Mouse (Mus musculus) left cerebral cortex, adult 9 months (tissue): ENCODE data around the gene Mpig6b.
A peak's percentile ranks its signal among the peaks of the same experiment; 100 is the strongest.
"Not testable (repeated sequence)": the region's sequence is repeated elsewhere in the genome, so short reads cannot be mapped to it uniquely, and the experiment has no call there.

Source experiments
- DNase-seq, 2 experiments: peaks; one replicate each; pipeline ENCODE4 v3.0.0; 2022; ENCODE audit warnings: low spot score in 2 of 2

Gene Mpig6b

DNA sequence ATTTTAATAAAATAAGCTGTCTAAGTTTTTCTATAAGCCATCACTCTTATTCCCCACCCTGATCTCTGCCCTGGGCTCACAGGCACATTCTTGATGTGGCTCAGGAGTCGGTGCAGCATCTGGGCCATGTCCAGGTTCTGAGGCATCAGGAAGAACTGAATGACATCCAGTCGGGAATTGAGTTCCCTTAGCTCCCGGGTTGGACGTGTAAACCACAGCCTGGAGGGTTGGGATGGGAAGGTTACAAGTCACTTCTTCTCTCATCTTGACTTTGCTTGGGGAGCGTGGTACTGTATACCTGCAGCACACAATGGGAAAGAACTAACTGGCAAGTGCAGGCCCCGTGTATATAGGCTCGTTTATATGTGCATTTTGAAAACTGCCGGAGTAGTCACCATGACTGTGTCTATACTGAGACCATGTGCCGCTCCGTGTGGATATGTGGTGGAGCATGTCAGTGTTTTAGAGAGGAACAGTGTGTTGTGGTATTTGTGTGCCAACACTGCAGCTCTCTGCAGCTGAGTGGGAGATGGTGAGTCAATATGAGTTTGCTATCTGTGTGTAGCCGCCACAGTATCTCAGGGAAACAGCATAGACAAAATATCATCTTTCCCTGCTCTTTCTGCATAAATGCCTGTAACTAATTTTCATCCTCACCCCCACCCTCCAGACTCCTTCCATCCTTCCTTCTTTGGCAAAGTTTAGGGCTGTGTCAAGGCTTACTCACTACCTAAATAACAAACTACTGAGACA lies 26.7 kb downstream of the Mpig6b start:
- DNase-seq, result peak in 1 of 2 experiments; percentile 46

DNA sequence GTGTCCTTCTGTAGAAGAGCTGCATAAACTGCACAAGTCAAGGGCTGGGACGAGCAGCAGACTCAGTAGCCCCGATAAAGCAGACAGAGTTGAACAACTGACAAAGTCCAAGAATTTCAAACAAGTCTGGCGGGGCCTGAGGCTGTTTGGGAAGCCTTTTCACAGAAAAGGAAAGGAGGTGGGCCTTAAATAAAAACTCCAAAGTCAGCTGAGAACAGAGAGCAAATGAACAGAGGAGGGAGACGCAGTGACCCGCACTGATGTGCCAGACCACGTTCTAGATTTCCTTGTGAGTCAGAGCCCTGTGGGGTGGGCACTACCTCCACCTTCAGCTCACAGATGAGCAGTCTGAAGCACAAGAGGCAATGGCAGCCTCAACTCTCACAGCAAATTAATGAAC lies 31.1 kb downstream of the Mpig6b start:
- DNase-seq, result no peak

DNA sequence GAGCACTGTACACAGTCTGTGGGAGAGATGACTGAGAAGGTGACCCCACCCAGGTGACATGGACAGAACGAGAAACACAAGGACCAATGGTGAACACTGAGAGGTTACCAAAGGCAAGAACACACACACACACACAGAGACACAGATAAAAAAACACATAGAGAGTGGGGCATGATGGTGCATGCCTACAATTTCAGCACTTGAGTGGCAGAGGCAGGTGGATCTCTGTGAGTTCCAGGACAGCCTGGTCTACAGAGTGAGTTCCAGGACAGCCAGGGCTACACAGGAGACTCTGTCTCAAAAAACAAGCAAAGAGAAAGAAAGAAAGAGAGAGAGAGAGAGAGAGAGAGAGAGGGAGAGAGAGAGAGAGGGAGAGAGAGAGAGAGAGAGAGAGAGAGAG lies 32.3 kb downstream of the Mpig6b start:
- DNase-seq, result not testable (repeated sequence)

DNA sequence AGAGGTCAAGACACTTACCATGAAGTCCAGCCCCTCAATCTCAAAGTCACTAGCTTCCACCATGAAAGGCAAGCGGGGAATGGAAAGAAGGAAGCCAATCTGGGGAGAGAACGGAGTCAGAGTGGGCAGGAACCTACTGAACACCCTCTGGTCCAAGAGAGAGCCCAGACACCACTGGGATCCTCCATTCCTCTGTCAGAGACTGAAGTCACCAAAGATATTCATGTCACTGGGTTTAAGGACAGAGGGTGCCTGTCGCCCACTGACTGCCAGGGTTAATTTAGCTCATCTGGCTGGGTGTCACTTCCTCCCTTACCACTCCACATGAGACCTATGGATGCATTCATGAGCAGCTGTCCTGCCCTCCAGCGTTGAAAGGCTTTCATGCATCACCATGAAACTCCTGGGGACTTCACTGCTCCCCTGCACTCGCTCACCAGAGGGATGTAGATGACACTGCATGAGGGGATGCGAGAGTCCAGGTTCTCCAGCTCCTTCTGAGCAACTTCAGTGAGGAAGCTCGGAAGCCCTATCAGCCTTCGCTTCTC lies 33.6 kb downstream of the Mpig6b start:
- no peak for DNase-seq

DNA sequence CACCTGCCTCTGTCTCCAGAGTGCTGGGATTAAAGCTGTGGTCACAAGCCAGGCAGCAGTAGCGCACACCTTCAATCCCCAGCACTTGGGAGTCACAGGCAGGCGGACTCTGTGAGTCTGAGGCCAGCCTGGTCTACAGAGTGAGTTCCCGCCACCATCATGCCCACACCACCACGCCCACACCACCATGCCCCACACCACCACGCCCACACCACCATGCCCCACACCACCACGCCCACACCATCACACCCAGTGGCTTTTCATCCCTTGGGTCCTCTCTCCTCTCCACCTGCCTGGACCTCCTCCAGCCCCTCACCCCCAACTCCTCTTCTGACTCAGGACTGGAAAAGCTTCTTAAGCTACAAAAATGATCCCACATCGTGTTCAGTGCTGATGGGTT lies 34.1 kb downstream of the Mpig6b start:
- DNase-seq, result no peak

DNA sequence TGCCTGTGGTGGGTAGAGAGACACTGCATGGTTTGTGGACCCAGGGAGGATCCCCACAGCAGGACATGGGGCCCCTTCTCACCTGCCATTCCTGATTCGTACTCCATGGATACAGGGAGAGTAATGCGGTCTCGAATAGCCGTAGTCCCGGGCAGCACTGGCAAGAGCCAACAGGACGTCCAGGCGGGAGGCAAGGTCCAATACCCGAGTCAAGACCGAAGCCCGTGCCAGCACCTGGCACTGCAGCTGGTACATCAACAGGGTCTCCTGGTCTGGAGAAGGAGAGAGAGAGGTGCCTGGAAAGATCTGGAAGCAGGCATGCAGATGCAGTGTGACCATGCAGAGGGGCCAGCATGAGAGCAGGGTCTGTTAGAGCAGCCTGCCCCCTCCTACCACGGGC lies 34.7 kb downstream of the Mpig6b start:
- DNase-seq, result no peak

DNA sequence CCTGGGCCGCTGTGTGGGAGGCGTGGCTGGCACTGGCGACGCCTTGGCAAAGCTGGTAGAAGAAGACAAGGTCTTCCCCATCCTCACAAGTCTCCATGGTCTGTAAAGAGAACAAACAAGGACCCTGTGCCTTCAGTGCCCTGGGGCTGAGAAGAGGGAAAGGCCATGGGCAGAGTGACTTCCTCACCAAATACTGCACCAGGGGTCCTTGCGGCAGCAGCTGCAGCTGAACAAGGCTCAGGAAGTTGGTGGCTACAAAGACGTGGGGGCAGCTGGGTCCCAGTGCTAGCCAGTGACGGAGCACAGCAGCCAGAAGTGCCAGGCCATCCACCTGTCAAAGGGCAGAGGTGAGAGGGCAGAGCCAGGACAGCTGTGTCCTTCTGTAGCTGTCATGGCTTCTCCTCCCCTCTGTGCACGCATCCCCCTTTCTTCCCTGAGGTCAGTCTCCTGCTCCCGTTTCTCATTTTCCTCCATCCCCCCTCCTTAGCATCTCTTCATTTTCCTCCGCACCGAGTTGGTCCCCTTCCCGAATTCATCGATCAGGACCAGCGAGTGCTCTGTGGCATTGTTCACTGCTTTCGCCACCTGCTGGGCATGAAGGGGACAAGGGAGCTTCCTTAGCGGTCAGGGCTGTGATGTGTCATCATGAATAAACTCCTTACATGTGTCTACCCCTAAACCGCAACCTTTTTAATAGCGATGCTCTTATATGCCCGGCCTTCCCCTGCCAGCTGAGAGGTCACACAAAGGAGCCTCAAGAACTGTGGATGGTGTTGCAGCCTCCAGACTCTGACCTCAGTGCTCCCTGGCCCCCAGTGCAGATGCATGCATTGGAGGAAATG lies 36.1 kb downstream of the Mpig6b start:
- no peak for DNase-seq

DNA sequence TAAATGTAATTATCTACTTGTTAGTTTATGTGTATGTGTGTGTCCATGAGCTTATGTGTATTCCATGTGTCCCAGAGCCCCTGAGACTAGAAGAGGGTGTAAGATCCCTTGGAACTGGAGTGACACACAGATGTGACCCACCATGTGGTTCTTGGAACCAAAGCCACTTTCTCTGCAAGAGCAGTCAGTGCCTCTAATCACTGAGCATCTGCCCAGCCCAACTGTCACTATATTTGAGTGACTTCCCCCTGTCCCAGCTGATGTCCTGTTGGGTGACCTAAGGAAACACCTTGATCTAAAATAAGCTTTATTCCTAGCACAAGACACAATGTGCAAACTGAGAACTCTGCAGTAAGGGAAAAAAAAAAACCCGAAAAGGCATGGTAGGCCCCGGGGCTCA lies 37.7 kb downstream of the Mpig6b start:
- DNase-seq, result no peak

DNA sequence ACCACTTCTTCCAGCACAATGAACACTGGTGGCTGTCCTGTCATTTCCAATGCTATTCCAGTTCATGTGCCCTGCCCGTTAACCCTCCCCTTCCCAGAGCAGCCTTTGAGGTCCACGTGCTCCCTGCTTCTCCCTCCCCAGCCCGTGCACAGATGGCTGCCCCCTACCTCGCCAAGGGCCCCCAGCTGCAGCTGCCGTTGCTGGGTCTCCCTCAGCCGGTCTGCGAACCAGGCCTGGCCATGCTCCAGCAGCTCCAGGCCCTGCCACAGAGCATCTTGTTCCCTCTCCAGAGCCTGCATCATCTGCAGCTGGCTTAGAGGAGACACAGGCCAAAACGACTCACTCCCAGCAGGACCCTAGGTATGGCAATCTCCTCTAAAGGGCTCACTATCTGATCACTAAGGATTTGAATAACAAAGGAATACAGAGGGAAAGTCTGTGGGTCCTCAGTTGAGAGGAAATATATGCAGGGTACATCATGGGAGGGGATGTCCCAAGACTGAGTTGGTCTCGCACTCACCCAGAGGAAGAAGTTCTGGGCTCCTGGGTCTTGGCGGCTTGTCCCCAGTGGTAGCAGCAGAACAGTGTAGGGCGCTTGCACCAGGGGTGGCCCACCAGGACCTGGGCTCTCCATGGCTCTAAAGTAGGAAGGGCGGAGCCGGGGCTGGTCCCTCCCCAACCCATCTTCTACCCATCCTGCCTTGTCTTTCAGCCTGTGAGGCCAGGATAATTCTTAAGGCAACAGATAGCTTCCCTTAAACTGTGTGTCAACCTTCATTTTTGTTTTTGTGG lies 38.5 kb downstream of the Mpig6b start, which contains the start of gene Sapcd1:
Sapcd1 (minus strand) TSS at position 740 of the 792 bp plus-strand sequence.
- no peak for DNase-seq

DNA sequence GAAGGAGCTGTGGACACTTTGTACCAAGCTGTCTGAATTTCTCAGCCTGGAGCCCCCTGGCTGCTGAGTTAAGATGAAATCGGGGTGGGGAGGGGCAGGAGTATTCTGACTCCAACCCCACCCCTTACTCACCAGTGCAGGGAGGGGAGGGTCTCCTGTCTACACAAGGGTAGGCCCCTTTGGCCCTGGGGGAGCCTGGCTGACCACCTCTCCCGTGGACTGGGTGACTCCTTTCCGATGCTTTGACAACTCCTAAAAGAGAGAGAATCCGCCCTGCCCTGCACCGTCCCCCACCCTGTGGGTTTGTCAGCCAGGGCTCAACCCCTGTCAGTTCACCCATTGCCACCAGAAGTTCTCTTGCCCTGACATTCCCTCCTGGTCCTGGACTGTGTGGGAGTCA lies 39.8 kb downstream of the Mpig6b start:
- DNase-seq, result no peak

DNA sequence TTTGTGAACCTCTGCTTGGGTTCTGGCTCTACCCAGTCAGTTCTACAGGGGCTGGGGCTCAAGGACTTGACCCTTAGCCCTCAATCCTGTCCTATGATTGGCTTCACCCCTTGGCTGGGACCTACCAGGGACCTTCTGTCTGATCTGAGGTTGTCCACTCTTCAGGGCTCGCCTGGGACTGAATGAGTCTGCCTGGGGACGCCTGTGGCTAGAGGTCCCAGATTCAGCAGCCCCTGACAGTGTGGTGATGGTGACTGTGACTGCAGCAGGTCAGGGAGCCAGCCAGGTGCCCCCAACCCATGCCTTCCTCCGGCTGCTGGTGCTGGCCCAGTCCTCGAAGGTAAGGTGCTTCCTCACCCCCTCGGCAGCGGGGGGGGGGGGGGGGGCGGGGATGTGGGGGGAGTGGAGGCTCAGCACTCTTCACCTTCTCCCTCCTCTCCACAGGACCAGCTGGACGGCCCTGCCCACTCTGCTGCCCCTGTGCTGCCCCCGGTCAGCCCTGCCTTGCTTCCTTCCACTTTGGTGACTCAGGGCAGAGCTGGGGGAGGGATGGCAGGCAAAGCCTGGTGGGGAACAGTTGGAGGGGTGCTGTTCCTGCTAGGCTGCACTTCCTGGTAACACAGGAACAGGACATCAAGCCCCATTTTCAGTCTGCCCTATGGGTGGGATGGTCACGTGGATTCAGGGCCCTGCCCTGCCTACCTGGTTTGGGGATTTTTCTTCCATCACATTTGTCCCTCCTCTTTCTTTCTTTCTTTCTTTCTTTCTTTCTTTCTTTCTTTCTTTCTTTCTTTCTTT lies 41.1 kb downstream of the Mpig6b start:
- no peak for DNase-seq

DNA sequence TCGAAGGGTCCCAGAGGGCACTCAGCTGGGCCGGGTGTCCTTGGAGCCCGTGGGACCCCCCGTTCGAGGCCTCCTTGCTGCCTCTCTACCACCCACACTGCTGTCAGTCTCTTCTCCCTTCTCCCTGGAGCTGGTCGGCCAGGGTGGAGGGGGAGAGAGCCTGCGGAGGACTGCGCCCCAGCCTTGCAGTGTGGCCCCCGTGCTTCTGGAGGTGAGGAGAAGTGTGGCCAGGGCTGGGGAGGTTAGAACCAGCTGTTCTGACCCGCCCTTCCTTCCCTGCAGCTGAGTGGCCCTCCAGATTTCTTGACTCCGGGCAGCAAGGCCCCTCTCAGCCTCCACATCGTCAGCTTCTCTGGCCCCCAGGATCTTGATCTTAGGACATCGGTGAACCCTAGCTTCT lies 41.7 kb downstream of the Mpig6b start:
- no peak for DNase-seq

DNA sequence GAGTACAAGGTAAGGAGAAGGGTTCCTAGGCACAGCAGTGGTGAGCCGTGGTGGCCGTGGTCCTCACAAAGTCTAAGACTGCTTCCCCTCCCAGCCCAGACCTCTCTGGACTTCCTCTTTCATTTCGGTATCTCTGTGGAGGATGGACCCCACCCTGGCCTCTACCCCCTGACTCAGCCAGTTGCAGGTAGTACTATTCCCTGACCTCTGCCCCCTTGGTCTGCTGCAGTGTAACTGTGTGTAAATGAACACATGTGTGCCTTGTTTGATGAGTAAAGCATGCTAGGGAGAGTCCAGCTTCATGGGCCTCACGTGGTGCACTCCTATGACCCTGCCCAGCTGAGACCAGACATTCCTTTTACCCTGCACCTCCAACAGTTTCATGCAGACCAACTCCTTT lies 42.2 kb downstream of the Mpig6b start:
- no peak for DNase-seq

DNA sequence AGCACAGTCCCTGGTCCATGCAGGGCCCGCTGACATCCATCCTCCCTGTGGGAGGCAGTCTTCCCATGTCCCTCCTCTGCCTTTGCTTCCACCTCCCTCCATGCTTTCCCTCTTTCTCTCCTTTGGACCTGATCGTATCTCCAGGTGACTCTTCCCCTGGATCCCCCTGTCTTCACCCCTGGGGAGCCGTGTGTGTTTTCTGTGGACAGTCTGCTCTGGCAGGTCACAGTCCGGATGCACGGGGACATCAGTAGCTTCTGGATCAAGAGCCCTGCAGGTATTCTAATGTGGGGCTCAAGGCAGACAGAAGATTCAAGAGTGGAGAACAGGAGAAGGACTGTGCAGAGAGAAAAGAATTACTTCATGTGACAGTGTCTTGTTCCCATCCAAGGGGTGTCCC lies 42.8 kb downstream of the Mpig6b start:
- DNase-seq, result no peak

DNA sequence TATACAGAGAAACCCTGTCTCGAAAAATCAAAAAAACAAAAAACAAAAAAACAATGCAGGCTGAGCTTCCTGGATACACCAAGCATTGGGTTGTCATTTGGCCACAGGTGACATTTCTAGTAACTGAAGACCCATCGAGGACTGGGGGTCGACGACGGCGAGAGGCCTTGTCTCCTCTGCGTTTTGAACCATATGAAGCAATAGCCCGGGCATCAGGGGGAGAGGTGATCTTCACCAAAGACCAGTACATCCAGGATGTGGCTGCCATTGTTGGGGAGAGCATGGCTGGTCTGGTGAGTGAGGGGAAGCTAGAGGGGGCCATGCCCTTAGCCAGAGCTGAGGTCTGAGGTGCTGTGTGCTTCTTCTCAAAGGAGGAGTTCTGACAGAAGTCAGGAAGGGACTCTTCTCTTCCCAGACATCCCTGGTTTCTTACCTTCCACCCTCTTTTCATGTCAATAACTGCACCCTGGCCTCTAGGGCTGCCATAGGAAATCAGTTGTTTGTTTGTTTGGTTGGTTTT lies 43.4 kb downstream of the Mpig6b start:
- no peak for DNase-seq

DNA sequence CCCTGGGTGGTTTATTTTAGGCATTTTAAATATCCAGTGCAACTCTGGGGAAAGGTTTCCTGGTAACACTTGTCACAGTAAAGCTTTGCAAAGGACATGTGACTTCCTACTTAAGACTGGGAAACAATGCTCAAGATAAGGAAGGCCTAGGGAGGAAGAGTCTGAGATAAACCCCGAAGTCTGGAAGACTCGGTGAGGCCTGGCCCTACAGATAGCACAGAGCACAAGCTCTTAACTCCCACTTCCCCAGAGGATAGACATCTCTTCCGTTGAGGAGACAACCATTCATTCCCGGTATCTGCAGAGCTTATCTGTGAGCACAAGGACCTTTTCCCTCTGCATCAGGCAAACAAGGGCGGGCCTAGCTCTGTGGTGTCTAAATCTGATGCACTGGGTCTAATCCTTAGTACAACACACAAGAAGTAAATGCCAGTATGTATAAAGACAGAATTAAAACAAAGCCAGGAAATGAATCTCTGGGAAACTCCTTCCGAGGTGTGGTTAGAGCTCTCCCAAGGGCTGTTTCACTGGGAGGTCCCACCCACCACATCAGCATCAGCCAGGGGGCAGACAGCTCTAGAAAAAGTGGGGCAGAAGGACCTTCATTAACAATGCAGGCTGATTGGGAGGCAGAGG lies 44.0 kb downstream of the Mpig6b start:
- no peak for DNase-seq

DNA sequence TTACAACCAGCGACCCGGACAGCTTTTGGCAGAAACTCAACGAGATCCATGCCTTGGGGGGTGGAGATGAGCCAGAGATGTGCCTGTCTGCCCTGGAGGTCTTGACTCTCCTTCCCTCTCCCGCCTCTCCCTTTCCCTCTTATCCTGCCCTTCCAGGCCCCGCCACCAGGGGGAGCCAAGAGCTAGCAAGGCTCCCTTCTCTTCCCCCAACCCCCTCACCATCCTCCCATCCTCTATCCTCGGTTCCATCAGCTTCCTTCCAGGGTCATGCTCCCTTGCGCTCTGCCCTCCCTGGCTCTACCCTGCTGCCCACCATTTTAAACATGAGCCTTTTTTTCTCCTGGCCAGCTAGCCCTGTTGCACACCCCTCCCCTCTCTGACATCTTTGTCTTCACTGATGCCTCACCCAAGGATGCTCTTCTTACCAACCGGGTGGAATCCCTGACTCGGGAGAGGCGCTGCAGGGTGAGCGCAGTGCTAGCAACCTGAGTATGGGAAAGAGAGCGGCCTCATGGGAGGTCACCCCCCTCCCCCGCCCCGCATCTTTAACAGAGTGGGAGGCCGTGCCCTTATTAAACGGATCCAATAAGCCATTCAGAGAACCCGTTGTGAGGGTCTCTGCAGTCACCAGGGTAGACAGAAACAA lies 44.7 kb downstream of the Mpig6b start:
- DNase-seq, result peak; percentile 55 to 90

DNA sequence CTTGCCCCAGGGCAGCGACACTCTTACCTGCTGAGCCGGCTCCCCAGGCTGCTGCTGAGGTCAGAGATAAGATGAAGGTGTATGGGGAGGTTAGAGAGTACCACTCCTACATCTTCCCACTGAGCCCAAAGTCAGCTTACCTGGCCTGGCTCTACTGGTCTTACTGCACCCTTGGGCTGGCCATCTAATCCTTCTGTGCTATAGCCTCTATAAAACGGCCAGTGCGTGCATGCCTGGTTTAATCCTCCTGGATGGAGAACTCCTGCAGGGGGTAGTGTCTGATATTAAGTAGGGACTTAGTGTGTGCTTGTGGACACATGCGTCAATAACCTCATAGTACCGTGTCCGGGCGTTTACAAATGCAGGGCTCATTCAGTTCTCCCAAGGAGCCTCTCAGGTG lies 45.4 kb downstream of the Mpig6b start:
- DNase-seq, result no peak

DNA sequence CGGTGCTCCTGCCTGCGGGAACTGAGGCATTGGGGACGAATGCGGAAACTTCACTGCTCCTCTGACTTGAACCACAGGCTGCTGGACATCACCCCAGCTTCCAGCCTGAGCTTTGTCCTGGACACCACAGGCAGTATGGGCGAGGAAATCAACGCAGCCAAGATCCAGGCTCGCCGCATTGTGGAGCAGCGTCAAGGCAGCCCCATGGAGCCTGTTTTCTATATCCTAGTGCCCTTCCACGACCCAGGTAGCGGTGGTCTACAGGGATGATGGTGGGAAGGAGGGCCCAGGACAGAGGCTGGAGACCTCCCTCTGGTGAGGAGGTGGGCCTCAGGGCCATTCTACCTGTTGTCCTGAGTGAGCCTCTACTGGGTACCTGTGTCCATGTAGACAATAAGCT lies 46.1 kb downstream of the Mpig6b start:
- DNase-seq, result no peak

DNA sequence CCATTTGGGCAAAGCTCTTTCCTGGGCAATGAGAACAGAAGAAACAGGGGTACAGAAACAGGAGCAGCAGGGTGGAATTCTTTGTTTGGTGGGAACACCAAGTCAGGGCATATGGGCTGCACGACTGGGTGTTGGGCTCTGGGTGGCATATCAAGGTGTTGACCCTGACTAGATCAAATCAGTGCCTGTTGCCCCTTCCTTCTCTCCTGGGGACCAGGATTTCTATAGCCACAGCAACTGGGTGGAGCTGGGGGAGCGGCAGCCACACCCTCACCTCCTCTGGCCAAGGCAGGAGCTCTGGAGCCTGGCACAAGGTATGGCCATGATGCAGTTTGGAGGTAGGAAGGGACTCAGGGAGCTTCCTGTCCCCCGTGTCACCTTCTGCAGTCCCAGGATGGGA lies 47.8 kb downstream of the Mpig6b start:
- DNase-seq, result no peak
